Mouse (Mus musculus) retina, embryonic 14.5 days (tissue): ENCODE measurements around the gene Gm13199.
A peak's percentile ranks its signal among the peaks of the same experiment; 100 is the strongest.

Experiments used
- DNase-seq: peaks from one replicate; pipeline ENCODE4 v3.0.0-alpha.2; 2015; ENCODE audit warnings: low spot score

Gm13199 gene

DNA sequence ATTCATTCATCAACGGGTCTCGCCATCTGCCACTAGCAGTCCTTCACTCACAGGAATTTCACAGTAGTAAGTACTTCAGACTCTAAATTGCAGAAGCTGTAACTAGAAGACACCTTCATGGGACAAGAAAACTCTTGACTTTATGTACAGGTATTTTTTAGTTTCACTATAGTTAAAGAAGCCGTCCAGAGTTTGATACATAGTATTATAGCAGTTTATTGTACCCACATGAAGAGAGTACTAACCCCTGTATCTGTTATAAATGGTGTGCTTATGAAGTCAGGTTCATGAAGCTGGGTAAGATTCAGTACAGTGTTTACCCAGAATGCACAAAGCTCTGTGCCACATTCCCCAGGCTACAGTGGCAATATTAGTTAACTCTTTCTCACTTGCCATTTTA, at the start of gene Gm13199:
Gene Gm13199 (minus strand): TSS at position 101 of the 400 bp plus-strand sequence.
- no peak for DNase-seq

- DNase-seq: no peak
Observed at GRCm38 (mm10) chr2:5911282-5911965, 48.7 kb upstream of the Gm13199 start.

DNA sequence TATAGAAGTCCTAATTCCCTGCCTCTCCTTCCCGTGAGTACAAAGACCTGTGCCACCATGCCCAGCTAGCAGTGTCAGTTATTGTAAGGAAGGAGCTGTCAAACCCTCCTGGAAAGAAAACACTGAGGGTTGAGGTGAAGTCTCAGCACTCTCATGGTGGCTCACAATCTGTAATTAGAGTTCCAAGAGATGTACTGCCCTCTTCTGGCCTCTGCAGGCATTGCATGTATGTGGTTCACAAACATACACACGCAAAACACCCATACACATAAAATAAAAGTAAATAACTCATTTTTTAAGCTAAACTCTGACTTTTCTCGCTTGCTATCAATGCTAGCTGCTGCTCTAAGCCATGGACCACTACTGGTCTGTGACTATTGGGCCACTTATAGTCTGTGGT, 43.9 kb upstream of the Gm13199 start:
- peak; percentile 67 for DNase-seq

- no peak for DNase-seq
Observed at GRCm38 (mm10) chr2:5906092-5906491, 43.4 kb upstream of the Gm13199 start.

DNA sequence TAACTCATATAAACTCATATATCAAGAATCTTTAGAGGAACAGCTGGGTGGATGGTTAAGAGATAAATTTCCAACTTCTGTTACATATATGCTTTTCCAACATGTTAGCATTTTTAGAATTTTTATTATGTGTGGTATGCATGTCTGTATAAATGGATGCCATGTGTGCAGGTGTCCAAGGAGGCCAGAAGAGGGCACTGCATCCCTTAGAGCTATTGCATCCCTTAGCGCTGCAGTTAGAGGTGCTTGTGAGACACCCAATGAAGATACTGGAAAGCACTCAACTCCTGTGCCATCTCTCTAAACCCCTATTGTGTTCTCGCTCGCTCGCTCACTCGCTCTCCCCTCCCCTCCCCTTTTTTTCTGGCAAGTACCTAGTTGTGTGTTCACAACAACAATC, 37.4 kb upstream of the Gm13199 start:
- DNase-seq: peak; percentile 60

DNA sequence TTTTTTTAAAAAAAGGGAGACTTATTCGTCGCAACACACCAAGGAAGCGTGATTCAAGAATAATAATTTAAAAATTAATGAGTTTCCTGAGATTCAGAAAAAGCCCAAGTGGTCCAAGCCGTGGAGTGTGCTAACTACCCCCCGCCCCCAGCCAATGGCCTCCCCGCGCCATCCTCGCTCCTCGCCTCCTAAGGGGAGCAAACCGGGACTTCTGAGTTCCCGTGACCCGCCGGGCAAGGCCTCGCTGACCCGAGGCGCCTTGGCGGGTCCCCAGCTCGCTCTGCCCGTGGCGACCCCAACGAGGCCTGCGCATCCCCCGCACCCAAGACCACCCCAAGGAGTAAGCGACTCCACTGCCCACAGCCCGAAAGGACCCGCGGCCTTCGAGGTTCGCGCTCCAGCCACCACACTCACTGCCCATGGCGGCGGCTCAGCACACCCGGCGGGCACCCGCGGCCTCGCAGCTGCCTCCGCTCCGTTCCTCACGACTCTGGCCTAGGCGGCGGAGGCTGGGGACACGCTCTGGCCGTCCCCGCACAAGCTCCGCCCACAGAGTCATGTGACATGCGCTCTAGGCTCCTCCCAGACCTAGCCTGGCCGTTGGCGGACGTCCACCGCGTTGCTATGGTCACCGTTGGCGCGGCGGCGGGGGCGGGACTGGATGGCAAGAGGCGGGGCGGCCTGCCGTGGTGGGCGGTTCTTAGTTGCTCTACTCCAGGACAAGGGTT, 32.3 kb upstream of the Gm13199 start, which contains the start of gene Sec61a2:
Gene Sec61a2 (minus strand): TSS at position 590 of the 728 bp plus-strand sequence.
- peak; percentile 98 for DNase-seq

DNA sequence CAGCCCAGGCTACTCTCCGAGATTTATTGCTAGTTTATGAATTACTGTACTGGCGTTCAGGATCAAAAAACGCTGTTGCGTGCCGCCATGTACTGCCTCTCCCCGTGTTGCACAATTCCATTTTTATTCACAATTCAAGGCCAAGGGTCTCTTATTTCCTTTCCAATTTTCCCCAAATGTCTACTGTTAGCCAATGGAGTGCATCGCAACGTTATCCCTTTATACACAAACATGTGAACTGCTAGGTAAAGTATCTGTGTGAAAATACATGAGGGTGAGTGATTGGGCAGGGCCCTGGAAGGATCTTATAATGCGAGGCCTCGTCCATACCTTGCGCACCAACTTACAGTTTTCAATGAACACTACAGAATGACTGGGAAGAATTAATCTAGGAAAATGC, 31.6 kb upstream of the Gm13199 start:
- no peak for DNase-seq

- DNase-seq: no peak
Observed at GRCm38 (mm10) chr2:5889412-5889811, 26.7 kb upstream of the Gm13199 start.

DNA sequence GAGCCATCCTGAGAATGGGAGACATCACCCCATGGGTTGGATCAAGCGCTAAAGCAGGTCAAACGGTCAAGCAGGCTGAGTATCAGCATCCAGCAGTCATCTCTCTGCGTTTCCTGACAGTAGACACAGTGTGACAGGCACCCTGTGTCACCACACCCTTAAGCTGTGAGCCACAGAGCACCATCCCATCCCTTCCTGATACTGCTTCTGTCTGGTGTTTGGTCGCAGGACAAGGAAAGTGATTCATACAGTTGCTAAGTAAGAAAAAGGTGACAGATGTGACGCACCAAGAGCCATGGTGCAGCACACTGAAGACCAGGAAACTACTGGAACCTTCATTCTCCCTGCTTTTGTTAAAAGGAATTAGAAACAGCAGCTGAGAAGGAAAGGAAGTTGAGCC, 26.1 kb upstream of the Gm13199 start:
- DNase-seq: no peak

GRCm38 (mm10) chr2:5877446-5877845, 14.7 kb upstream of the Gm13199 start:
- DNase-seq: no peak

DNA sequence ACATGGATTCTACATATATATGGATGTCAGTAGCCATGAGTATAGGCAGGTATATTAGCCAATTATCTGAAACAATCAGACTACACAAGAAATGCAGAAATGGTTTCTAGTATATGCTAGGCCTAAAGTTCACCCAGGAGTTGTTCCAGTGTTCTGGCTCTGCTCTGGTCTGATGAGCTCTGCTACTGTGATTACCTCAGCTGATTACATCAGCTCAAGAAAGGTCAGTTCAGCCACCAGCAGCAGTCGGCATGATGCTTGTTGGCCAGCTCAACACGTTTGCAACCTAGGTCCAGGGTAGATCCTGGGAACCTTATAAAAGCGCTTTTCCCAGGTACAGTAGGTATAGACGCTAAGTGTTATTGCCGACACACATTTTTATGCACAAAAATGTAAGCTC, 7.0 kb upstream of the Gm13199 start:
- no peak for DNase-seq

DNA sequence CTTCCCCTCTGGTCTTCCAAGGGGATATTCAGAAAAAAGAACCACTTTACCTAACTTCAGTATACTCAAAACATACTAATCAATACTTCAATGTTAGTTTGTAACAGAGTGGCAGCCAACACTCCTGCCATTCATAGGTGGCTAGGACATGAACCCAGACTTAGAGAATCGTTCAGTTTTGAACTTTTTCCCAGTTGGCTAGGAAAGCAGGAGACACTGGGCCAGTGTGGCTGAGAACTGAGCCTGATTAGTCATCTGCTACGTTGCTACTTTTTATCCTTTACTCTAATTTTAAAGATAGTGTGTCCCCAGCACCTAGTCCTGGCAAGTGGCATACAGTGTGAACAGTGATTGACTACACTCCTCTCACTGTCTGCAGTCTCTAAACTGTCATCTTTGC, 4.9 kb upstream of the Gm13199 start:
- DNase-seq: no peak

GRCm38 (mm10) chr2:5851866-5852265, 10.9 kb downstream of the Gm13199 start:
- DNase-seq: no peak

DNA sequence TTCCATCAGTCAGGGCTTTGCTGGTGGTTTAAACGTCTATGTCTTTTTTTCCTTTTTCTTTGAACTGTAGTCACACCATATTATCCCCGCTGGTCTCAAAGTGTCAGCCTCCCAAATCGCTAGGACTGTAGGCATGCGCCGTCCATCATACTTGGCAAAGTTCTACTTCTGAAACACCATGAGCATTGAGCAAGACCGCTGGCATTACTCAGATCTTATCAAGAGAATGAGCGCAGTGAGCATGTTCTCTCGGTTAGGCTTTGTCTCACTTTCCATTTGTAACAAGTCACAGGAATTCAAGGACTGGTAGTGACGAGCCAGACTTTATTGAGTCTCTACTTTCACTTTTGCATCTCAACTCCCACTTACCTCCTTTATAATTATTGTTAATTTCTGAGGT, 11.6 kb downstream of the Gm13199 start:
- no peak for DNase-seq

GRCm38 (mm10) chr2:5845826-5846225, 16.9 kb downstream of the Gm13199 start:
- DNase-seq: no peak

DNA sequence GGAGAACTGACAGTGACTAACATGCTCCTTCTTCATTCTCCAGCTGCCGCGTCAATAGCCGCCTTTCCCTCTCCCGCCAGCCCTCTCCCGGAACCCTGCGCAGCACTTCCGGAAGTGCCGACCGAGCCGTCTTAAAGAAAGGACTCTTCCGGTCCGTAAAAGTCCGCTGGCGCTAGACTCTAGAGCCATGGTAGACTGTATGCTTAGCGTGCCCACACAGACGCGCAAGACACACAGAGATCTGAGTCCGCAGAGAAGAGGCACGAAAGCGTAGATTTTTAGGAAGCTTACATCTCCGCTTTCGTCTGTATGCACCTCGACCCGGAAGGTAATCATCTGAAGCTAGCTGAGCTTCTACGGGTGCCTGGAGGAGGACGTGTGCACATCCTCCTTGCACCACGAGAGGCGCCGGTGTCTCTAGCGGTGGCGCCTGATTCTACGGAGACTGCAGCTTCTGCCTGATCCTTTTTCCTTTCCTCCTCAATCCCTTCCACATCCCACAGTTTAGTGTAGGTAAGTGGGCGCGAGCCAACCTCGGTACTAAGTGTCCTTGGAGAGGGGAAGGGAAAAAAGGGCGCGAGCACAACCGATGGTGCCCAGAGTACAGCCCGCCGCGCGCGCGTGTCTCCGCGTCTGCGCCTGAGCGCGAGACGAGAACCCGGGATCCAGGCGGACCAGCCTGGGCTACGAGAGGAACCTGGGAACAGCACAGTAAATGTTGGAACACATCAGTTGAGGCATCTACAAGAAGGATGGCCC, 17.7 kb downstream of the Gm13199 start, which contains the start of the genes Nudt5 and Cdc123:
Gene Nudt5 (plus strand): TSS at position 147 of the 759 bp plus-strand sequence.
Gene Cdc123 (minus strand): TSS at position 292 of the 759 bp plus-strand sequence.
- DNase-seq: peak; percentile 94

DNA sequence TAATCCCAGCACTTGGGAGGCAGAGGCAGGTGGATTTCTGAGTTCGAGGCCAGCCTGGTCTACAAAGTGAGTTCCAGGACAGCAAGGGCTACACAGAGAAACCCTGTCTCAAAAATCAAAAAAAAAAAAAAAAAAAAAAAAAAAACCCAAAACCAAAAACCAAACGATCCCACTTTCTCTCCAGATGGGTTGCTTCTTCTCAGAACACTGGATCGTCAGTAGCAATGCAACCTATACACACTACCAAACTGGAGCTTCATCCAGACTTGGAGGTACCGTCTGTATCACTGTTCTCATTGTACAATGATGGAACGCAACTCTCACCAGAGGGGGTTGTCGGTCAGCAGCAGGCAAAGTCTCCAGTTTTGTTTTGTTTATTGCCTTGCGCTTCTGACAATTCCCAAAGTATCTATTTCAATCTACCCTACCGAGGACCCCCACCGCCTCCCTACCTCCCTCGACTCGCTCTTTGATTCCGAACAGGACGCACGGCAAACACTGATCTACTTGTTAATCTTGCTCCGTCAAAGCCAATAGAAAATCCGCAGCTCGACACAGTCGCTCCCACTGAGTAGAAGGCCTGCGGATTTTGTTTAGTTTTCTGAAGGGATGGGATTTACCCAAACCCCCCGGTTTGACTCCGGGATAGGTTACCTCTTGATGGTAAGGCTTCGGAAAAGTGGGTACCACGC, 18.4 kb downstream of the Gm13199 start:
- no peak for DNase-seq

GRCm38 (mm10) chr2:5840815-5841214, 21.9 kb downstream of the Gm13199 start:
- no peak for DNase-seq

DNA sequence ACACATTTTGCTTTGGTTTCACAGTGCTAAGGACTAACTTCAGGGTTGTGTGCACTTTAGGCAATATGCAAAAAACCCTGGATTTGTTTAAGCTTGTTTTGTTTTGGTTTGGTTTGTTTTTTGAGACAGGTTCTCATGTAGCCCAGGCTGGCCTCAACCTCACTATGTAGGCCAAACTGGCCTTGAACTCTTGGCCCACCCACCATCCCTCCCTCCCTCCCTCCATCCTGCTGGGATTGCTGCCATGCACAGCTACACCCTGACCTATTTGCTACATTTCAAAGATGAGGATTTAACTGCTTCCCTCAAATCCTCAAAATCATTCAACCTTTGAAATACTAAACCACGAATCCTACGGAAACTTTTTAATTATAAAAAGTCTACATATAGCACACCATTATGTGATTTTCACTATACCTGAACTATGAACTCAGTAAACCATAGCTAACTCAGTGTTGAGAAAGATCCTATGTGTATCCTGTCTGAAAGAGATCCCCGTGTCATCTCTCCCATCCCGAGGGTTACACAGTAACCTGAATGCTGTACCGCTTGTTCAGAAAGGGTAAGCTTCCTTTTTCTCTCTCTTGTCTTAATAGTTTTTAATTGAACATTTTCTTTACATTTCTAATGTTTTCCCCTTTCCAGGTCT, 37.3 kb downstream of the Gm13199 start:
- no peak for DNase-seq

- no peak for DNase-seq
Observed at GRCm38 (mm10) chr2:5824685-5825084, 38.0 kb downstream of the Gm13199 start.

DNA sequence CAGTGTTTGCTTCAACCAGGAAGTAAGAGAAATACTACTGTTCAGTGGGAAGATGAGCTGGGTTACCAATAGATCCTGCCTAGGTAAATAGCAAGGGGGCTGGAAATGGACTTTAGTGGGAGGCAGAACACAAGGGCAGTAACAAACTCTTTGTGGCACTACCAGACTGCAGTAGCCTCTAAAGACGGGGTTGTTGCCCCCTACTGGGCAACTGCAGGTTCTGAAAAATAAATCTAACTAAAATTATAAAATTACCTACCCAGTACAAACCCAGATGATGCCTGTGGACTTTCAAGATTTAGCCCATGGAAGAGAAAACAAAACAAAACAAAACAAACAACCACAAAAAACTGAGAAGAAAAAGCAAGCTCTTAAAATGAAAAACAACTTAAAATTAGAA, 38.5 kb downstream of the Gm13199 start:
- DNase-seq: peak; percentile 45

DNA sequence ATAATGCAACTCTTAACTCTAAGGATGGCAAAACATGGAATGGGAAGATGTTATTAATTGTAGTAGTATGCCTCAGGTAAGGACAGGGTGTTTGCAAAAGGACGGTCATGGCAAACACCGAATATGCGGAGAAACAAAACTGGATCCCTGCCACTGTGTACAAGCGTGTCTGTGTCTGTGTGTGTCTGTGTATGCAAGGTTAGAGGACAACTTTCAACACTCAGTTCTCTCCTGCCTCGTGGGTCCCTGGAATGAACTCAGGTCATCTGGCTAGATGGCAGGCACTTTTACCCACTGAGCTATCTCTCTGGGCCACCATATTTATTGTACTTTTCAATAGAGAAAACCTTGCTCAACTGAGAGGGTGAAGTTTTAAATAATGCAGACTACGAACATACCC, 40.3 kb downstream of the Gm13199 start:
- no peak for DNase-seq
